Mouse (Mus musculus) neural tube, embryonic 14.5 days (tissue): Measurements from ENCODE around the gene Cadps2. TPM values are rescaled to one million over a fixed set of nuclear protein-coding genes. Genes with fewer than 3 reads are reported as not detected.
A peak's percentile ranks its signal among the peaks of the same experiment; 100 is the strongest.

Source experiments
- ATAC-seq: fragments of 200-750 bp; cut with Nextera tagmentation; 2 replicates; pipeline ENCODE4 v1.8.0; 2017; ENCODE audit warnings: low read depth, mild to moderate bottlenecking, moderate TSS enrichment, moderate library complexity
- H3K27ac ChIP-seq: fragments of 300-500 bp; sonication (generic); 2 replicates; pipeline ENCODE4 v1.5.1; 2014; ENCODE audit warnings: low read depth, mild to moderate bottlenecking, control low read depth, low read length, moderate library complexity, mixed read lengths
- H3K27me3 ChIP-seq: fragments of 300-500 bp; sonication (generic); 2 replicates; pipeline ENCODE4 v1.6.1; 2014; ENCODE audit warnings: low read length; ENCODE audit not compliant: control insufficient read depth, insufficient read depth
- H3K36me3 ChIP-seq: fragments of 300-500 bp; sonication (generic); 2 replicates; pipeline ENCODE4 v1.6.1; 2014; ENCODE audit warnings: low read length, mixed read lengths; ENCODE audit not compliant: control insufficient read depth, insufficient read depth
- H3K4me1 ChIP-seq: fragments of 300-500 bp; sonication (generic); 2 replicates; pipeline ENCODE4 v1.6.1; 2014; ENCODE audit warnings: low read length; ENCODE audit not compliant: control insufficient read depth, insufficient read depth
- H3K4me2 ChIP-seq: fragments of 300-500 bp; sonication (generic); 2 replicates; pipeline ENCODE4 v1.6.1; 2014; ENCODE audit warnings: mild to moderate bottlenecking, low read depth, low read length, control low read depth
- H3K4me3 ChIP-seq: fragments of 300-500 bp; sonication (generic); 2 replicates; pipeline ENCODE4 v1.5.1; 2014; ENCODE audit warnings: low read depth, low read length, control low read depth, mixed read lengths
- H3K9ac ChIP-seq: fragments of 300-500 bp; sonication (generic); replicated peaks from 2 replicates; pipeline ENCODE4 v1.6.1; 2014; ENCODE audit warnings: low read depth, mild to moderate bottlenecking, control low read depth, low read length, mixed read lengths
- H3K9me3 ChIP-seq: fragments of 300-500 bp; sonication (generic); 2 replicates; pipeline ENCODE4 v1.6.1; 2016; ENCODE audit warnings: low read length; ENCODE audit not compliant: control insufficient read depth
- WGBS: fragments of 180-500 bp; shearing (Covaris S2); extraction: QIAGEN DNeasy Blood & Tissue Kit; methylation state at CpG from one replicate; pipeline ENCODE4 v1.1.7; 2014; 5-methylcytosine and 5-hydroxymethylcytosine counted together
- polyA plus RNA-seq: library from polyadenylated mRNA; unstranded; fragments of >200 nt; fragmentation: Nextera tagmentation; extraction: Ambion mirVana; gene quantifications from 2 replicates; pipeline ENCODE4 v1.2.1, GENCODE M21; 2014

Cadps2 gene
- polyA plus RNA-seq, 1 experiment from 2014 or later = 14.2 TPM

- H3K4me1 ChIP-seq = peaks cover 2% of the 10 kb centered on the region; the same call in 1 of the 2 replicates
- H3K9me3 ChIP-seq = no peaks in the 10 kb centered on the region
- peaks cover 63% of the 10 kb centered on the region for H3K27me3 ChIP-seq
- H3K9ac ChIP-seq = no peak overlapping the region
- H3K4me2 ChIP-seq = no peak overlapping the region
- WGBS = under 1% methylated on average over 23 of the region's 23 CpGs
- no peak overlapping the region for H3K27ac ChIP-seq
- no peak for ATAC-seq
- H3K36me3 ChIP-seq = no peaks in the 10 kb centered on the region
- H3K4me3 ChIP-seq = no peak overlapping the region
Observed at GRCm38 (mm10) chr6:23246790-23247511, 592.3 kb downstream of the Cadps2 start.

GRCm38 (mm10) chr6:23246061-23246789 lies 593.0 kb downstream of the Cadps2 start:
- Histone ChIP-seq H3K9ac (no peak overlapping the region), H3K9me3 (no peaks in the 10 kb centered on the region), H3K4me2 (no peak overlapping the region), H3K4me3 (no peak overlapping the region), H3K4me1 (peaks cover 2% of the 10 kb centered on the region; the same call in 1 of the 2 replicates), H3K27me3 (peaks cover 60% of the 10 kb centered on the region), H3K27ac (no peak overlapping the region), H3K36me3 (no peaks in the 10 kb centered on the region)
- ATAC-seq = no peak
- 3% methylated on average over 17 of the region's 17 CpGs for WGBS

- H3K27me3 ChIP-seq = peaks cover 60% of the 10 kb centered on the region
- H3K4me3 ChIP-seq = no peak overlapping the region
- no peaks in the 10 kb centered on the region for H3K9me3 ChIP-seq
- peaks cover 2% of the 10 kb centered on the region; the same call in 1 of the 2 replicates for H3K4me1 ChIP-seq
- H3K4me2 ChIP-seq = no peak overlapping the region
- no peak for ATAC-seq
- no peak overlapping the region for H3K27ac ChIP-seq
- under 1% methylated on average over 23 of the region's 23 CpGs for WGBS
- H3K36me3 ChIP-seq = no peaks in the 10 kb centered on the region
- H3K9ac ChIP-seq = no peak overlapping the region
Observed at GRCm38 (mm10) chr6:23245545-23246011, 593.6 kb downstream of the Cadps2 start.

- no peak for ATAC-seq
Observed at GRCm38 (mm10) chr6:23245121-23245520, 594.1 kb downstream of the Cadps2 start.

GRCm38 (mm10) chr6:23243821-23244760 lies 595.1 kb downstream of the Cadps2 start:
- Histone ChIP-seq H3K27ac (no peak overlapping the region), H3K9me3 (no peaks in the 10 kb centered on the region), H3K9ac (no peak overlapping the region), H3K4me1 (peaks cover 2% of the 10 kb centered on the region; the same call in 1 of the 2 replicates), H3K4me2 (no peak overlapping the region), H3K4me3 (no peak overlapping the region), H3K36me3 (no peaks in the 10 kb centered on the region), H3K27me3 (peaks cover 49% of the 10 kb centered on the region)
- peak; percentile 61; the same call in 1 of the 2 replicates for ATAC-seq
- WGBS = 1% methylated on average over 15 of the region's 15 CpGs

More at GRCm38 (mm10) chr6:23245121-23245520, 594.1 kb downstream of the Cadps2 start:
- no peak overlapping the region for H3K9ac ChIP-seq
- no peak overlapping the region for H3K4me3 ChIP-seq
- H3K27me3 ChIP-seq = peaks cover 57% of the 10 kb centered on the region
- 13% methylated on average over 9 of the region's 9 CpGs for WGBS
- peaks cover 2% of the 10 kb centered on the region; the same call in 1 of the 2 replicates for H3K4me1 ChIP-seq
- no peaks in the 10 kb centered on the region for H3K9me3 ChIP-seq
- H3K4me2 ChIP-seq = no peak overlapping the region
- no peak overlapping the region for H3K27ac ChIP-seq
- no peaks in the 10 kb centered on the region for H3K36me3 ChIP-seq

Other genes starting within 250 kb of the Cadps2 start
- not detected in 2 replicates for gene Rnf133, start 189.1 kb downstream of the Cadps2 start, polyA plus RNA-seq
- gene Rnf148, start 184.3 kb downstream of the Cadps2 start, polyA plus RNA-seq = 0.32 TPM in 1 of 2 replicates, not detected in the other
- not detected in 2 replicates for gene Tas2r118, start 130.6 kb upstream of the Cadps2 start, polyA plus RNA-seq